Mouse (Mus musculus) cortical plate, adult 2 months (tissue): ENCODE data around the gene Zp3r.
A peak's percentile ranks its signal among the peaks of the same experiment; 100 is the strongest.

Source experiments
- CTCF ChIP-seq: fragments of 200-500 bp; IDR thresholded peaks from 2 replicates; pipeline ENCODE4 v1.5.1; 2011; ENCODE audit warnings: mild to moderate bottlenecking, control low read depth, low read length; ENCODE audit not compliant: insufficient read depth; ENCODE audit errors: extremely low read depth
- POLR2A ChIP-seq: fragments of 200-500 bp; IDR thresholded peaks from 2 replicates; pipeline ENCODE4 v1.6.1; 2011; ENCODE audit warnings: mild to moderate bottlenecking, low read length, control low read depth; ENCODE audit not compliant: insufficient read depth; ENCODE audit errors: extremely low read depth

GRCm38 (mm10) chr1:130633761-130634410 lies 4.5 kb upstream of the Zp3r start:
- TF ChIP-seq POLR2A = no peak
- peak; percentile 79 for TF ChIP-seq CTCF
